Mouse (Mus musculus) thymus, postnatal 4 days (tissue): Measurements from ENCODE around the gene Ibtk.
A peak's percentile ranks its signal among the peaks of the same experiment; 100 is the strongest.

ENCODE experiments used
- DNase-seq: peaks from one replicate; pipeline ENCODE4 v3.0.0; 2021

Gene Ibtk

DNA sequence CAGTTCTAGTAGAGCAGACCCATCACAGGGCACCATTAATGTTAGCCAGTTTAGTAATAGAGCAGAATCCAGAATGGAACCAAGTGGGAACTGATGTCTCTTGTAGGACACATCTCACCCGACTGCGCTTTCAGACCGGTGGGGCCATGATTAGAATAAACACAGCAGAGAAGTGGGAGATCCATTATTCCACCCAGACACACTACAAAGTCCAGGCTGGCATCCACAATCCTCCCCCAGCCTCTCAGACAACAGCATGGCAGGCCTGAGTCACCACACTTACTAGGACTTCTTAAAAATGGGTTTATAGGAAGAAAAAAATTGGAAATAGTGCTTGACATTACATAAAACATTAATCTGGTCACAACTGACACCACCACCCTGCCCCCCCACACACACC, 53.5 kb downstream of the Ibtk start:
- DNase-seq, result no peak

DNA sequence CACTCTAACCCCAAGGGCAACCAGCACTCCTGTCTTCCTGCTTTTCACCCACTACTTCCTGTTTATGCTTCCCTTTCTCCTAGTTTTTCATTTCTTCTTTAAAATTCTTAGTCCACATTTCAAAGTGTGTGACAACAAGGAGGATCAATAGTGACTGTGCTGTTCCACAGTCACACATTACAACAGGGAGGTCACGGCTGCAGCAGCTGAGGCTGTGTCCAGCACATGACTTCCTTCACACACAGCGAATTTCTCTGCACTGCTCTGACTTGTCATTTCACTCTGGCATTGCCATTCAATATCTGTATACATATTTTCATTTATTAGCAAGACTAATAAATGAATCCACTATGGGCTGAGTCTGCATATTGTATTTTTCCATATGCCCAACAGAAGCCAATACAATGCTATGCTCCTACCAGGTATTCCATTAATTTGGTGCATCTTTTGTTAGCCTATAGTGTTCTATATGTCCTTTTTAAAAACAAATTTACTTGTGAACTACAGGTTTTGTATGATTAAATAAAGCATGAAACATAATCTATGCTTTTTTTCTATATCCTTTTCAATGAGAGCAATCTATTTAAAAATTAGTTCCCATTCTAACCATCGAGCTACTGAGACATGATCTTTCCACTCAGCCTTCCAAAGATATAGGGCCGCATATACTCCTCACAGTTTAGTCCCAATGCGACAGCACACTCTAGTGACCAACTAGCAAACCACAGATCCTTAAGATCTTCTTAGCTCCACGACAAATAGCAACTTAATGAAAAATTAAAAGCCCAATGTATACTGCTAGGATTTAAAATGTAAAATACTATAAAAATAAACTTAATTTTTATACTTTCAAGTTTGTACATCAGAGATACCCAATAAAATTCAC, 55.7 kb downstream of the Ibtk start:
- DNase-seq, result no peak

DNA sequence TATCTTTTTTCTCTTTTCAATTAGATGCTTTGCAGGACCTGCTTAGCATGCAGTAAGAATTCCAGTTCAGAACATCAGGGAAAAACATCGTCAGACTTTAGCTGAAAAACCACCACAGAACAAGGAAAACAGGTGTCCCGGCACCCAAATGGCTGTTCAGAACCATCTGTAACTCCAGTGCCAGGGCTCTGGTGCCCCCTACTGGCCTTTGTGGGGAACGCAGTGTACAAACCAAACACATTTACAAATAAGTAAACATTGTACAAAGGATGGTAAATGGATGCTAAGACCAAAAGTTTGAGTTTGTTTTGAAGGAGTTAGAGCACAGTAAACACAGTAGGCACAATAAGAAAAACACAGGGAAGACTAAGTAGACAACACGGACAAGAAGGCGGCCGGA, 64.1 kb downstream of the Ibtk start:
- DNase-seq, result peak; percentile 53

DNA sequence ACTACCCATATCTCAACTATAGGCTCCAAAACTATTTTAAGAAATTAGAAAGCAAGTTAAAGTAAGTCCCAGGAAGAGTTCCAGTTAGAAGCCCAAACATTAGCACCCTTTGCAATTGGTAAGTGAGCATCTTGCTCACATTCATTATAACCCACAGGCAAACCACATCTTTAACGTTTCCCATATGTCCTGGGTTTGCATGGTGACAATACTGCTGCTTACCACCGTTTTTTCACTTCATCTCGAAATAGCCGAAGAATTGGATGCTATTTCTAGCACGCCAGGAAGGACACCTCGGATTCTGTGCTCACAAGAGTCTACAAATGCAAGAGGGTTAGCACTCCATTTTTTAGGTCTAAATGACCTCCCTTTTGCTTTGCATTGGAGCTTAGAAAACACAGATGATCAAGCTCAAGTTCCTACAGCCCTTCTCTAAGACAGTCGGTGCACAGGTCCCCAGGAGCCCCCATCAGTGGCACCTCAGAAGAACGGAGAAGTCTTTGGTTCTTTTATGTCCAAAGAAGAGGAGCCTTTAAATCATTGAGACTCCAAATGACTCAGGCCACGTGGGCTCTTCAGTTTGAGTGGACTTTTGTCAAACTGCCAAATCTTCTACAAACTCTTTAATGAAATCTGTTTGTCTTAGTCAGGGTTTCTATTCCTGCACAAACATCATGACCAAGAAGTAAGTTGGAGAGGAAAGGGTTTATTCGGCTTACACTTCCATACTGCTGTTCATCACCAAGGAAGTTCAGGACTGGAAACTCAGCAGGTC, 73.8 kb downstream of the Ibtk start:
- no peak for DNase-seq

DNA sequence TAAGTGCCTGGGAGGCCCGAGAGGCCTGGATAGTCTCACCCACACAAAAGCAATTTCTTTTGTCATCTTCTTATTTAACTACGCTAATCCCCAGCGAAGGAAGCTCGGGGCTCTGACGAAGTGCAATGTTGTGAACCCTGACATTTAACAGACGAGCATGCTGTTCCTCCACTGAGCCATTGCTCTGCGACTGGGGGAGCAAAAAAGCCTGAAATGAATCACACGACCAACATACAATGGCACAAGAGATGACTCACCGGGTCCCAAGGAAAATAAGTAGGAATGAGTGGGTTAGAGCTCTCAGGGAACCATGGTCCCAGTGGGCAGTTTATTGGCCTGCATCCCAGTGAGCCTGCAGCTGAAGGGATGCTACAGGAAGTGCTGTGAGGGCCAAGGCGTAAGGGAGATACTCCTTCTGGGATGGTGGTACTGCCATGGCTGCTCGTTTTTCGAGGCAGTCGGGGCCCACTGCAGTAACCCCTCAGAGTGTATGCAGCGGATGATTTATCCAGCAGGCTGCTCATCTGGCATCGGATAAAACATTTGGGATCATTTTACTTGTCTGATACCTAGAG, 75.1 kb downstream of the Ibtk start:
- no peak for DNase-seq

DNA sequence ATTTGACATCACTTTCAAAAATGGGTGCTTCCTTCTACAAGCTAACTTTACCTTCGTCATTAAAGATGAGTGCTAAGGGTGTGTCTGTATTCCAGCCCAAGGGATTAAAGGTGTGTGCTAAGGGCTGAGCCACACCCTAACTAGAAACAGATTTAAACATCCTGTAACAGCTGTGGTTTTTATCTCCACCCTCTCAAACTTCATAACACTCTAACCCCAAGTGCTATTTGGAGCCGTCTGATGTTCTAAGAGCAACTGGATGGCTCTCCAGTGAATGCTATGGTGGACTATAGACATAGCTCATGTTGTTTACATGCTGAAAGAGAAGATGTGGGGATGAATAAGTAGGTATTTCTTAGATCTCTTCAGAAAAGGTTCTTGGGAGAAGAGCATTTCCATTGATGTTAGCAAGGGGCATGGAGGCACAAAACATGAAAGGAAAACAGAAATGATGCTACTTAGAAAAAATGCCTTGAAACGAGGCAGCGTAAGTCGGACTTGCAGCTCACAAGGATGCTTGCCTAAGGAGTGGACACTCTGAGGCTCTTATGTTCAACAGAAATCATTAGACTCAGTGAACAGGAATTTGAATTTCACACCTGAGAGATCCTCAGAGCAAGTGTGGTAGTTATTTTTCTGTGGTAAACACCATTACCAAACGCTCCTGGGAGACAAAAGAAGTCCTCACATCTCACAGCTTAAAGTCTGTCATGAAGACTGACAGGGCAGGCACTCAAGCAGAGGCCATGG, 77.4 kb downstream of the Ibtk start:
- DNase-seq, result no peak

DNA sequence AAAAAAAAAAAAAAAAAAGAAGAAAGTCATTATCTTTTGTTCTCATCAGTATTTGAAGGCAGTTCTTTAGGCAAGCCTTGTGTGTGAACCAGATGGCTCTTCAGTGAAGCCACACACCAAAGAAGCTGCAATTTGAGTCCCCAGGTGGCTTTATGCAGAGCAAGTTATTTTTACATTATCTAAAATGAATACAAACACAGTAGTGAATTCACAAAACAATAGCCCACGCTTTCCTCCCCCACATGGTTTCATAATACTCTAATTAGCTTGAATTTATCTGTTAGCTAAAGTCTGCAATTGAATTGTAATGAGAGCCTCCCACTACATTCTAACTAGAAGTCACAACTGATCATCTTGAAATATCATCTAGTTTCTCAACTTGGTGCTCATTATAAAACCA, 84.8 kb downstream of the Ibtk start:
- DNase-seq, result no peak

DNA sequence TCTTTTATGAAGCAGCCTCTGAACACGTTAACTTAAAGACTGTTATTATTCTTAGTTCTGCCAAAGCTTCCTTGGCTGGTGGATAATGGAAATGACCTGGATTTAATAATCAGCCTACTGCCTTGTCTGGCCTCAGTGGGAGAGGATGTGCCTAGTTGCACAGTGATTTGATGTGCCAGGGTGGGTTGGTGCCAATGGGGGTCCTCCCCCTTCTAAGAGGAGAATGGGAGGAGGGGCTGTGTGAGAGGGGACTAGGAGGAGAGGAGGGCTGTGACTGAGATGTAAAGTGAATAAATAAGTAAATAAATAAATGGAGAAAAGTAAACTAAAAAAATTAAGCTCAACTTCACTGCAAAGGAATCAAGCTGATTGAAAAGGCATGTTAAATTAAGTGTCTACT, 85.3 kb downstream of the Ibtk start:
- DNase-seq, result no peak

DNA sequence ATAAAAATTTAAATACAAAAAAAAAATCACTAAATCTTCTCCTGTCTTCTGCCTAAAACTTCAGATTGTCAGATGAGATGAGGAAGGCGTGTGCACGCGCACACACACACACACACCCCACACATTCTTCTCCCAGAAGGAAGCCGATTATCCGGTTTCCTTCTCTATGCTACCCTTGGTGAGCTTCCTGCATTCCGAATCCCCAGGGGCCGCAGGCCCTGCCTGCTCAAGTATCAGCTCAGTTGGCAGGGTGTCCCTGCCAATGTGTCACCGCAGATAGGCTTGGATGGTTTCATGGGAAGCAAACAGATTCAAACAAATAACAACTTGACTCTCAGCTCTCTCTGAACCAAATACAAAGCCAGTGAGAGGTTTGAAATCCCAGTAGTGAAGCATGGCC, 86.0 kb downstream of the Ibtk start:
- no peak for DNase-seq

DNA sequence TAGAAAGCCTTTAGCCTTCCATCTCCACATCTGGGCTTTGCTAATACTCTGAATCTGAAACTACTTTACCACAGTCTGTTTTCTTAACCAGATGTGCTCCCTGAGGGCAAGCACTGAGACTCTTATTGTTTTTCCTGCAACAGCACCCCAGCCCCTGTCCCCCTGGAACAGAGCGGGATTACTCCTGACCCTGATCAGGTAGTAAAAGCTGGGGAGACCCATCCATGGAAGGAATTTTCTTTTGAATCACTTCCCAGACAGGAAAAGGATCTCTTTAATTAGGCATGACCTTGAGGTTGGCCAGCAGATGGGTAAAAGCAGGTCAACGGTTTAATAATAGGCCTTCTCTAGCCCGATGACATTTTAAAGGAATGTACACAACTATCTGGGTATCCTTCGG, 95.7 kb downstream of the Ibtk start:
- no peak for DNase-seq

DNA sequence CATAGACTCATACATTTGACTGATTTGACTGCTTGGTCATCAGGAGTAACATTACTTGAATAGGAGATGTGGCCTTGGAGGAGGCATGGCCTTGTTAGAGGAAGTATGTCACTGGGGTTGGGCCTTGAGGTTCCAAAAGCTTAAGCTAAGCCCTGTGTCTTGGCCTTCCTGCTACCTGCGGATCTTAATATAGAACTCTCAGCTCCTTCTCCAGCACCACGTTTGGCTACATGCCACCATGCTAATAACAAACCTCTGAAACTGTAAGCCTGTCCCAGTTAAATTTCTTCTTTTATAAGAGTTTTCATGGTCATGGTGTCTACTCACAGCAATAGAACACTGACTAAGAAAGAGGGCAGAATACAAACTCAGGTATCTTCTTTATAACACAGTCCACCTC, 110.9 kb downstream of the Ibtk start:
- DNase-seq, result no peak
